In genomic region chr10:39975771-39976170, GRCm38 (mm10) we compare ENCODE assay signal across 18 mouse cellular contexts. TPM values are rescaled to one million over a fixed set of nuclear protein-coding genes. Genes with fewer than 3 reads are reported as not detected.
"Had no signal": no experiment of that assay in that cellular context is flagged by ENCODE, and none has a peak within 500 bp of the region (broad histone marks: within the 10 kb centered on the region; RNA-seq: fewer than 3 reads in every experiment).

No protein-coding gene starts in this region.

- DNase-seq: lung, adult 18-20 months; lung, postnatal 10 days; lung, postnatal 4 days; midbrain, embryonic 14.5 days; right cerebral cortex, postnatal 14 days; thymus, adult 2 months; thymus, postnatal 25 days; thymus, postnatal 4 days had no signal

- H3K36me3 ChIP-seq: midbrain, embryonic 10.5 days; midbrain, embryonic 12.5 days; neural tube, embryonic 13.5 days; neural tube, embryonic 15.5 days; stomach, embryonic 15.5 days had no signal

- H3K9me3 ChIP-seq: stomach, embryonic 15.5 days had no signal

- H3K9ac ChIP-seq: lung, embryonic 14.5 days; midbrain, embryonic 12.5 days; neural tube, embryonic 13.5 days; neural tube, embryonic 15.5 days; stomach, embryonic 15.5 days had no signal

- H3K4me1 ChIP-seq: midbrain, embryonic 10.5 days; midbrain, embryonic 12.5 days; neural tube, embryonic 13.5 days; neural tube, embryonic 15.5 days; stomach, embryonic 15.5 days had no signal

- H3K27ac ChIP-seq: midbrain, embryonic 10.5 days; midbrain, embryonic 12.5 days; neural tube, embryonic 13.5 days; neural tube, embryonic 15.5 days; stomach, embryonic 15.5 days; stomach, postnatal 0 days had no signal

- H3K4me3 ChIP-seq: midbrain, embryonic 10.5 days; midbrain, embryonic 12.5 days; myocyte; neural tube, embryonic 13.5 days; neural tube, embryonic 15.5 days; stomach, embryonic 15.5 days had no signal

RNA-seq across cellular contexts. Expression of gene Mfsd4b5, which starts 10.7 kb away (rescaled TPM):
- total RNA-seq: megakaryocyte-erythroid progenitor cell, adult 5-6 weeks had no signal

RNA-seq across cellular contexts. Expression of gene Mfsd4b3, which starts 15.8 kb away (rescaled TPM):
- total RNA-seq: megakaryocyte-erythroid progenitor cell, adult 5-6 weeks had no signal

RNA-seq across cellular contexts. Expression of gene Mfsd4b2, which starts 49.0 kb away (rescaled TPM):
- total RNA-seq: megakaryocyte, adult 5-6 weeks; megakaryocyte-erythroid progenitor cell, adult 5-6 weeks had no signal

RNA-seq across cellular contexts. Expression of gene Mfsd4b1, which starts 49.3 kb away (rescaled TPM):
- total RNA-seq: megakaryocyte, adult 5-6 weeks; megakaryocyte-erythroid progenitor cell, adult 5-6 weeks had no signal
